Mouse (Mus musculus) lung, adult 2 months (tissue): Measurements from ENCODE around the gene Zfp710.

Experiments
- CTCF ChIP-seq: fragments of 200-500 bp; IDR thresholded peaks from 2 replicates; pipeline ENCODE4 v1.5.1; 2011; ENCODE audit warnings: mild to moderate bottlenecking, low read length, control low read depth; ENCODE audit not compliant: insufficient read depth
- POLR2A ChIP-seq: fragments of 200-500 bp; IDR thresholded peaks from 2 replicates; pipeline ENCODE4 v1.6.1; 2011; ENCODE audit warnings: low read depth, mild to moderate bottlenecking, control low read depth, low read length, borderline replicate concordance; ENCODE audit errors: extremely low read depth

DNA sequence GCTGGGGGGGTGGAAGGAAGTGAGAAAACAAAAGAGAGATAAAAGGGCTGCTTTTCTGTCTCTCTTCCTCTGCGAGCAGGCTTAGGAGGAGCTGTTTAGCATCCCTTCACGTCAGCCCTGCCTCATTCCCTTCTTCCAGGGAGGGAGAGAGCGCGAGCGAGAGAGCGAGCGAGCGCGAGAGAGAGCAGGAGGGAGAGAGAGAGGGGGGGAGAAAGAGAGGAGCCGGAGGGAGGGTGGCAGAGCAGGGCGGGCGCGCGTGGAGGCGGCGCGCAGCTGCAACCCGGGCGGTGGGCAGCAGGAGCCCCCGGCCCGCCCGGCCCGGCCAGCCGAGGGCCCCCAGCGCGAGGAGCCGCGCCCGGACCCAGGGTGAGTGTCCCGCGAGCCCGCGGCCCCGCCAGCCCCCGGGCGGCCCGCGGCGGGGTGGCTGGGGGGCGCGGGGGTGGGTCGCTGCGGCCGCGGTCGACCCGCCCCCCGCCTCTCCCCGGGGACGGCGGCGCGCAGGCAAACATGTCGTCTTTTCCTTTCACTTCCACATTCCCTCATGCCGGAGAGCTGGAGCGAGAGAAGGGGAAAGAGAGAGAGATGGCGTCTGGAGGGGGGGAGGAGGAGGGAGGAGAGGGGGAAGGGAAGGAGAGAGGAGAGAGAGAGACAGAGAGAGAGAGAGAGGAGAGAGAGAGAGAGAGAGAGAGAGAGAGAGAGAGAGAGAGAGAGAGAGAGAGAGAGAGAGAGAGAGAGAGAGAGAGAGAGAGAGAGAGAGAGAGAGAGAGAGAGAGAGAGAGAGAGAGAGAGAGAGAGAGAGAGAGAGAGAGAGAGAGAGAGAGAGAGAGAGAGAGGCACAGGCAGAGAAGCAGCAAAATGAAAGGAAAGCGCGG is 1.7 kb downstream of the Zfp710 start:
- no peak for TF ChIP-seq CTCF
- peak; percentile 67; the same call in 1 of the 2 replicates for TF ChIP-seq POLR2A
